Mouse (Mus musculus) liver, postnatal 0 days (tissue): Measurements from ENCODE around the gene Hist1h2bk. TPM values are rescaled to one million over a fixed set of nuclear protein-coding genes. Genes with fewer than 3 reads are reported as not detected.

Source experiments
- ATAC-seq: fragments of 200-750 bp; cut with Nextera tagmentation; 2 replicates; pipeline ENCODE4 v1.8.0; 2017; ENCODE audit warnings: mild to moderate bottlenecking, moderate library complexity
- DNase-seq: peaks from one replicate; pipeline ENCODE4 v3.0.0-alpha.2; 2016
- H3K27ac ChIP-seq: fragments of 300-500 bp; sonication (generic); 2 replicates; pipeline ENCODE4 v1.5.1; 2014; ENCODE audit warnings: antibody characterized with exemption, moderate library complexity, mild to moderate bottlenecking, low read depth
- H3K27me3 ChIP-seq: fragments of 300-500 bp; sonication (generic); 2 replicates; pipeline ENCODE4 v1.6.1; 2014; ENCODE audit warnings: low read length, control low read depth, mixed read lengths; ENCODE audit not compliant: insufficient read depth
- H3K36me3 ChIP-seq: fragments of 300-500 bp; sonication (generic); replicated peaks from 2 replicates; pipeline ENCODE4 v1.6.1; 2014; ENCODE audit warnings: mild to moderate bottlenecking, control low read depth, low read length, moderate library complexity, mixed read lengths; ENCODE audit not compliant: insufficient read depth
- H3K4me1 ChIP-seq: fragments of 300-500 bp; sonication (generic); 2 replicates; pipeline ENCODE4 v1.6.1; 2014; ENCODE audit warnings: antibody characterized with exemption, mild to moderate bottlenecking, control low read depth; ENCODE audit not compliant: insufficient read depth
- H3K4me2 ChIP-seq: fragments of 300-500 bp; sonication (generic); 2 replicates; pipeline ENCODE4 v1.6.1; 2014; ENCODE audit warnings: low read depth, mild to moderate bottlenecking, low read length, moderate library complexity, mixed read lengths
- H3K4me3 ChIP-seq: fragments of 300-500 bp; sonication (generic); 2 replicates; pipeline ENCODE4 v1.5.1; 2014; ENCODE audit warnings: low read depth, low read length
- H3K9ac ChIP-seq: fragments of 300-500 bp; sonication (generic); replicated peaks from 2 replicates; pipeline ENCODE4 v1.6.1; 2014; ENCODE audit warnings: mild to moderate bottlenecking, moderate library complexity
- H3K9me3 ChIP-seq: fragments of 300-500 bp; sonication (generic); 2 replicates; pipeline ENCODE4 v1.6.1; 2016; ENCODE audit warnings: mild to moderate bottlenecking, control low read depth, low read length, mixed read lengths
- CTCF ChIP-seq: sonication (generic); IDR thresholded peaks from 2 replicates; pipeline ENCODE4 v1.5.1; 2016; ENCODE audit warnings: antibody characterized with exemption, low read depth
- EP300 ChIP-seq: IDR thresholded peaks from 2 replicates; pipeline ENCODE4 v1.6.1; 2016; ENCODE audit warnings: antibody characterized with exemption, low read depth, mild to moderate bottlenecking
- WGBS: fragments of 180-500 bp; shearing (Covaris S2); extraction: QIAGEN DNeasy Blood & Tissue Kit; methylation state at CpG from one replicate; pipeline ENCODE4 v1.1.7; 2014; ENCODE audit not compliant: insufficient replicate concordance; 5-methylcytosine and 5-hydroxymethylcytosine counted together
- polyA plus RNA-seq: library from polyadenylated mRNA; unstranded; fragments of >200 nt; fragmentation: Nextera tagmentation; extraction: Ambion mirVana; gene quantifications from 2 replicates; pipeline ENCODE4 v1.2.1, GENCODE M21; 2015

The Hist1h2bk gene
- polyA plus RNA-seq, 1 experiment from 2014 or later: 2.2 TPM

GRCm38 (mm10) chr13:22020901-22021339 is 14.8 kb upstream of the Hist1h2bk start:
- Histone ChIP-seq H3K4me3 (peak overlapping the region; percentile 59), H3K4me2 (peak overlapping the region; percentile 81), H3K9me3 (no peaks in the 10 kb centered on the region), H3K27ac (peak overlapping the region; percentile 74), H3K36me3 (no peaks in the 10 kb centered on the region), H3K27me3 (no peaks in the 10 kb centered on the region), H3K9ac (peak overlapping the region; percentile 65), H3K4me1 (peaks cover 4% of the 10 kb centered on the region)
- TF ChIP-seq EP300 (peak; percentile 20; the same call in 1 of the 2 replicates), CTCF (no peak)
- peak; percentile 78 for DNase-seq
- ATAC-seq: peak; percentile 75
- WGBS: under 1% methylated on average over 8 of the region's 8 CpGs

- DNase-seq (no peak), ATAC-seq (peak; percentile 38)
- no peak for TF ChIP-seq CTCF
- 0% methylated on average over 11 of the region's 11 CpGs for WGBS
- Histone ChIP-seq H3K9me3 (no peaks in the 10 kb centered on the region), H3K4me3 (peak overlapping the region; percentile 59), H3K27me3 (no peaks in the 10 kb centered on the region), H3K27ac (peak overlapping the region; percentile 74), H3K36me3 (no peaks in the 10 kb centered on the region), H3K4me1 (peaks cover 7% of the 10 kb centered on the region), H3K4me2 (peak overlapping the region; percentile 81), H3K9ac (peak overlapping the region; percentile 65)
Measured at GRCm38 (mm10) chr13:22021581-22021980, 14.1 kb upstream of the Hist1h2bk start.

- Histone ChIP-seq H3K27ac (peak overlapping the region; percentile 74), H3K9ac (peak overlapping the region; percentile 65), H3K36me3 (no peaks in the 10 kb centered on the region), H3K4me2 (peak overlapping the region; percentile 81), H3K4me1 (peaks cover 7% of the 10 kb centered on the region), H3K9me3 (no peaks in the 10 kb centered on the region), H3K27me3 (no peaks in the 10 kb centered on the region), H3K4me3 (peak overlapping the region; percentile 59)
- peak; percentile 88 for DNase-seq
- TF ChIP-seq CTCF: no peak
- TF ChIP-seq EP300: peak; percentile 62
- under 1% methylated on average over 9 of the region's 9 CpGs for WGBS
- ATAC-seq: peak; percentile 72
Measured at GRCm38 (mm10) chr13:22022241-22022640, 13.4 kb upstream of the Hist1h2bk start.

- Histone ChIP-seq H3K9ac (peak overlapping the region; percentile 72), H3K27me3 (no peaks in the 10 kb centered on the region), H3K36me3 (no peaks in the 10 kb centered on the region), H3K27ac (peak overlapping the region; percentile 66), H3K4me2 (peak overlapping the region; percentile 73), H3K4me1 (peaks cover 7% of the 10 kb centered on the region), H3K9me3 (no peaks in the 10 kb centered on the region), H3K4me3 (peak overlapping the region; percentile 62)
- ATAC-seq (peak; percentile 50), DNase-seq (peak; percentile 91)
- 1% methylated on average over 35 of the region's 35 CpGs for WGBS
- TF ChIP-seq CTCF (no peak), EP300 (peak; percentile 77)
Measured at GRCm38 (mm10) chr13:22026058-22027031, 9.3 kb upstream of the Hist1h2bk start.

- WGBS: under 1% methylated on average over 40 of the region's 40 CpGs
- TF ChIP-seq CTCF: peak; percentile 99
- TF ChIP-seq EP300: no peak
- DNase-seq (peak; percentile 96), ATAC-seq (peak; percentile 87)
- Histone ChIP-seq H3K27me3 (no peaks in the 10 kb centered on the region), H3K9ac (peak overlapping the region; percentile 71), H3K4me1 (peaks cover 6% of the 10 kb centered on the region), H3K27ac (peak overlapping the region; percentile 85), H3K4me3 (peak overlapping the region; percentile 59), H3K36me3 (no peaks in the 10 kb centered on the region), H3K9me3 (no peaks in the 10 kb centered on the region), H3K4me2 (peak overlapping the region; percentile 77)
Measured at GRCm38 (mm10) chr13:22028673-22029460, 6.8 kb upstream of the Hist1h2bk start.

- H3K9ac ChIP-seq: no peak overlapping the region
- no peak overlapping the region for H3K4me3 ChIP-seq
- no peaks in the 10 kb centered on the region for H3K27me3 ChIP-seq
- H3K4me1 ChIP-seq: peaks cover 12% of the 10 kb centered on the region
- no peaks in the 10 kb centered on the region for H3K36me3 ChIP-seq
- no peak overlapping the region for H3K4me2 ChIP-seq
- TF ChIP-seq CTCF: no peak
- no peak for TF ChIP-seq EP300
- 54% methylated on average over 8 of the region's 8 CpGs for WGBS
- H3K27ac ChIP-seq: no peak overlapping the region
- H3K9me3 ChIP-seq: no peaks in the 10 kb centered on the region
- ATAC-seq: no peak
- no peak for DNase-seq
Measured at GRCm38 (mm10) chr13:22029928-22030327, 5.7 kb upstream of the Hist1h2bk start.
